Mouse (Mus musculus): ENCODE results near the gene Gm11563. TPM values are rescaled to one million over a fixed set of nuclear protein-coding genes. Genes with fewer than 3 reads are reported as not detected.
"Not testable (repeated sequence)": the region's sequence is repeated elsewhere in the genome, so short reads cannot be mapped to it uniquely, and the experiment has no call there.

The Gm11563 gene
- total RNA-seq (2021): not detected
- long read RNA-seq, experiment 1: 0 reads
- long read RNA-seq, experiment 2: 0 reads

DNA sequence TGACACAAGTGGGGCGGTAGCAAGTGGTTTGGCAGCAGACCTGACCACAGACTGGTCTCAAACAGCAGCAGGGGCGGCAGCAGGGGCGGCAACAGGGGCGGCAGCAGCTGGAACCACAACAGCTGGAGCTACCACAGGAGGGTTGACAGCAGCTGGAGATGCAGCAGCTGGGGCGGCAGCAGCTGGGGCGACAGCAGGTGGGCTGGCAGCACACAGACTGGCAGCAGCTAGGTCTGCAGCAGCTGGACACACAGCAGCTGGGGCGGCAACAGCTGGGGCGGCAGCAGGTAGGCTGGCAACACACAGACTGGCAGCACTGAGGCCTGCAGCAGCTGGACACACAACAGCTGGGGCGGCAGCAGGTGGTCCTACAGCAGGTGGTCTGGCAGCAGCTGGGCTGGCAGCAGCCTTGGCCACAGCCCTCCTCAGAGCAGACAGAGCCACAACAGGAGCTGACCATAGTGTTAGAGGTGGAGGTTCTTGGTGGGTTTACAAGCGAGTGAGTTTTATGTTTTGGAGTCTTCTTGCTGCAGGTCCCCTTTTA is at the start of gene Gm11563:
Gene Gm11563 (minus strand): TSS at position 494 of the 544 bp plus-strand sequence.
- not testable (repeated sequence) for DNase-seq (ENCODE audit: low spot score in 2 of 2)

DNA sequence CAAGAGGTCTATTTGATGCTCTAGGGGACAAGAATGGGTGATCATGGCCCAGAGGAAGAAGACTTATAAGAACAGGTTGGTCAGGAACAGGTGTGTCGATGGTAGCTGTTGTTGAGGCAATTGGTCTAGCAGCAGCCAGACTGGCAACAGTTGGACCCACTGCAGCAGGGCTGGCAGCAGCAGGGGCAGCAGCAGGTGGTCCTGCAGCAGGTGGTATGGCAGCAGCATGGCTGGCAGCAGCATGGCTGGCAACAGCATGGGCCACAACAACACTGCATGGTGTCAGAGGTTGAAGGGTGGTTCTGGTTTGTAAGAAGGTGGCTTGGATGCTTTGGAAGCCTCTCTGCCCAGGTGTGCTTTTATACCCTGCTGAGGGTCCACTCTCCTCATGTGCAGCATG is 31.7 kb upstream of the Gm11563 start, which contains the start of gene Gm14190:
Gene Gm14190 (minus strand): TSS at position 278 of the 400 bp plus-strand sequence.
- DNase-seq (ENCODE audit: low spot score in 2 of 2): no peak

DNA sequence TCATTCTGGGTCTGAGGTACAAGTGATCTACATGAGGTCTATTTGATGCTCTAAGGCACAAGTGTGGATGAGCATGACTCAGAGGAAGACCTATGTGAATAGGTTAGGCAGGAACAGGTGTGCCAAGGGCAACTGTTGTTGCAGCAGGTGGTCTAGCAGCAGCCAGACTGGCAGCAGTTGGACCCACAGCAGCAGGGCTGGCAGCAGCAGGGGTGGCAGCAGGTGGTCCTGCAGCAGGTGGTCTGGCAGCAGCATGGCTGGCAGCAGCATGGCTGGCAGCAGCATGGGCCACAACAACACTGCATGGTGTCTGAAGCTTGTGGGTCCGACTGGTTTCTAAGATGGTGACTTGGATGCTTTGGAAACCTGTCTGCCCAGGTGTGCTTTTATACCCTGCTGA is 26.5 kb upstream of the Gm11563 start:
- not testable (repeated sequence) for DNase-seq (ENCODE audit: low spot score in 2 of 2)

DNA sequence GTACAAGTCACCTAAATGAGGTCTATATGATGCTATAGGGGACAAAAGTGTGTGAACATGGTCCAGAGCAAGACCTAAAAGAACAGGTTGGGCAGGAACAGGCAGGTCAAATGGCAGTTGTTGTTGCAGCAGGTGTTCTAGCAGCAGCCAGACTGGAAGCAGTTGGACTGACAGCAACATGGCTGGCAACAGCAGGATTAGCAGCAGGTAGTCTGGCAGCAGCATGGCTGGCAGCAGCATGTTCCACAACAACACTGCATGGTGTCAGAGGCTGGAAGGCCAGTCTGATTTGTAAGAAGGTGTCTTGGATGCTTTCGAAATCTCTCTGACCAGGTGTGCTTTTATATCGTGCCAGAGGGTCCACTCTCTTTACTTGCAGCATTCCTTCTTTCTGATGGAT is 24.7 kb upstream of the Gm11563 start:
- no peak for DNase-seq (ENCODE audit: low spot score in 2 of 2)

DNA sequence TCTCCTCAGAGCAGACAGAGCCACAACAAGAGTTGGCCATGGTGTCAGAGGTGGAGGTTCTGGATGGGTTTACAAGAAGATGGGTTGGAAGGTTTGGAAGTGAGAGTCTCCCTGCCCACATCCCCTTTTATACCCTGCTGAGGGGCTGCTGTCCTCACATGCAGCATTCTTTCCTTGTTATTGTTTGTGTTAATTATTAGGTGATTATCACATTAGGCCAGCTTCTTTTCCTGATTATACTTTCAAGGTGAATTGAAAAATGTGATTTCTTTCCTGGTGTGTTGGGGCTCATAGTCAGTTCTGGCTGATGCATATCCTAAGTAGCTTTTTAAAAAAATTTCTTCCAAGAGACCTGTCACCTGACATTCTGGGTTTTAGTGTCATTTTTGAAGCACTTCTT is 7.1 kb upstream of the Gm11563 start, which contains the start of gene Krtap4-6:
Gene Krtap4-6 (minus strand): TSS at position 101 of the 400 bp plus-strand sequence.
- DNase-seq (ENCODE audit: low spot score in 2 of 2): no peak

DNA sequence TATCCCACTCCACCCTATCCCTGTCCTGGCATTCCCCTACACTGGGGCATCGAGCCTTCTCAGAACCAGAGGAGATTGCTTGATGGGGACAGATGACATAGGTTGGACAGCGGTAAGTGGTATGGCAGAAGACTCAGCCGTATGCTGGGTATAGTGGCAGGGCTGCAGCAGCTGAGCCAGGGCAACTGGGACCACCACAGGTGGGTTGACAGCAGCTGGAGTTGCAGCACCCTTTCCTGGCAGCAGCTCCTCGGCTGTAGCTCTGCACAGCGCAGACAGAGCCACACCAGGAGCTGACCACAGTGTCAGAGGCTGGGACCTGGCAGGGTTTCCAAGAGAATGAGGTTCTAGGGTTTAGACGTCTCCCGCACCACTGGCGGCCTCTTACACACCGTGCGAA is 4.0 kb upstream of the Gm11563 start:
- no peak for DNase-seq (ENCODE audit: low spot score in 2 of 2)

DNA sequence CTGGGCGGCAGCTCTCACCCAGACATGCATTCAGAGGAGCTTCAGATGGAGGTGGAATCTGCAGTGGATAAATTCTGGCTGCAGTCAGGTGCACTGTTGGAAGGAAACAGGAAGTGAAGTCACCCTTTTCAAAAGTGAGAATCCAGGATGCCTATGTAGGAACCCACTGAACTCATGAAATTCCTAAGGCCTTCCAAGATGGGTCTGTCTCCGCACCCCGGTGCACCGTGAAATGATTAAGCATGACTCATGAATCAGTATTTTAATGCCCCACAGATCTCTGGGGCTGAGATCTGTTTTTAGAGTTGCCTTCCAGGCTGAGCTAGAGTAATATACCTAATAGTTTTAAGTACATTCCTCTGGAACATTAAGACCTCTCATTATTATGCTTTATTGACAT is 496 bp upstream of the Gm11563 start:
- no peak for DNase-seq (ENCODE audit: low spot score in 2 of 2)

DNA sequence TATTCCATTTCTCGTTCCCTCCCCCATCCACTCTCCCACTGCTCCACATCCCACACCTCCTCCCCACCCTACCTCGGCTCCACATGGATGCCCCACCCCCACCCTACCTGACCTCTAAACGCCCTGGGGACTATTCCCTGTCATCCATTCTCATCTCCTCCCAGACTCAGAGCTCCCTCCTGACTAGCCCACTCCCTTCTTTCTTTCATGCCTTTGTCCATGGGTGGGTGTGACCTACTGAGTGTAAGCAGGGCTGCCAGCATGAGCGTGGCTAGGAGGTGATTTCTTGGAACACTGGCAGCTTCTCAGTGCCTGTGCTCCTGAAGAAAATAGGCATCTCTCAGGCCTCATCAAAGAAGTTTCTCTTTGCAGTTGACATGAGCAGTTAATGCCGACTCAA is 1.7 kb downstream of the Gm11563 start:
- no peak for DNase-seq (ENCODE audit: low spot score in 2 of 2)

DNA sequence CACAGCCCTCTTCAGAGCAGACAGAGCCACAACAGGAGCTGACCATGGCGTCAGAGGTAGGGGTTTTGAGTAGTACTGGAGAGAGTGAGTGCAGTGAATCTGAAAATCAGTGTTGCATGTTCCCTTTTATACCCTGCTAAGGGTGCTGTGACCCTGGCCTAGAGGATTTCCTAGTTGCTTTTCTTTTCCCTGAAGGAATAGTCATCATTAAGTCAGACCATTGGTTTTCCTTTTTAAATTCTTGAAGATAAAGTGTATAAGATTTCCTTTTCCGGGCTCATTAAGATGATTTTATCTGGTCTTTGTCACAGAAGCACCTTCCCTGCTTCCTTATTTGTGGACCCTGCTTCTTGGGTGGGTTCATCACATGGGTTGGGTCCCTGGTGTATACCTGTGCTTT is 8.6 kb downstream of the Gm11563 start, which contains the start of gene Gm11555:
Gene Gm11555 (minus strand): TSS at position 101 of the 400 bp plus-strand sequence.
- DNase-seq (ENCODE audit: low spot score in 2 of 2): no peak

DNA sequence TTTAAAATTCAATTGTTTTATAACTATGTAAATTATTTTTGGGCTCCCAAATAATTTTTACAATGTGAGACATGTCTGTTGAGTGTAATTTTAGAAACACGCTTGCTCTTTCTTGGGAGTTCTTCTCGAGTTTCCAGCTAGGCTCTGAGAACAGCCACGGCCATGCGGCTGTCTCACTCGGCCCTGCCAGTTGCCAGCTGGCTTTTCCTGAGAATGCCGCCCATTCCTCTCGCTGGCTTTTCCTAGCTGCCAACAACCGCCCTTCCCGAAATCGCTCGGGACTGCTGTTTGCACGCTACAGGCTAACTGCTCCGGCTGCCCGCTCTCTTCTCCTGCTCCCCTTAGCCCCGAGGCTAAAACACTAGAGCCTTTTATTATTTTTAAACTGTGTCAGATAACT is 12.3 kb downstream of the Gm11563 start:
- peak; percentile 11 to 41 for DNase-seq (ENCODE audit: low spot score in 2 of 2)

DNA sequence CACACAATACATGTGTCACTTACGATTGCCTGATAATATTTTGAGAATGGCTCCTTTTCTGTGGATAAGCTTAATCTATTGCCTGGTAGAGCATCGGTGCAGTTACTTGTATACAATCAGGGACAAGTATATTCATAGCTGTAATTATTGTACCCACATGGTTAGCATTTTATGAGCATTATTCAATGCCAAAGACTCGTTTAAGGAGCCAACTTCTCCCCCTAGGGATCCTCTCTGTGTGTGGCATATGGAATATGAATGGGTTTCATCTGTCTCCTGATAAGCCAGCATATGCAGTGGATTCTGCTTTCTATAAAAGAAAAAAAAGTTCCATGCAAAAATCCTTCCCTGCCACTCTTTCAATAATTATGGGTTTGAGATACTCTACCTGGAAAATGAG is 14.4 kb downstream of the Gm11563 start:
- no peak for DNase-seq (ENCODE audit: low spot score in 2 of 2)

DNA sequence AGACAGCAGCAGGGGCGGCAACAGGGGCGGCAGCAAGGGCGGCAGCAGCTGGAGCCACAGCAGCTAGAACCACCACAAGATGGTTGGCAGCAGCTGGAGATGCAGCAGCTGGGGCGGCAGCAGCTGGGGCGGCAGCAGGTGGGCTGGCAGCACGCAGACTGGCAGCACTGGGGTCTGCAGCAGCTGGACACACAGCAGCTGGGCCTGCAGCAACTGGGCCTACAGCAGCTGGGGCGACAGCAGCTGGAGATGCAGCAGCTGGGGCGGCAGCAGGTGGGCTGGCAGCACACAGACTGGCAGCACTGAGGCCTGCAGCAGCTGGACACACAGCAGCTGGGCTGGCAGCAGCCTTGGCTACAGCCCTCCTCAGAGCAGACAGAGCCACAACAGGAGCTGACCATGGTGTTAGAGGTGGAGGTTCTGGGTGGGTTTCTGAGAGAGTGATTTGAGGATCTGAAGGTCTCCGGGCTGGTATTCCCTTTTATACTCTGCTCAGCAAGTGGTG is 15.1 kb downstream of the Gm11563 start, which contains the start of gene Krtap4-7:
Gene Krtap4-7 (minus strand): TSS at position 455 of the 505 bp plus-strand sequence.
- not testable (repeated sequence) for DNase-seq (ENCODE audit: low spot score in 2 of 2)

DNA sequence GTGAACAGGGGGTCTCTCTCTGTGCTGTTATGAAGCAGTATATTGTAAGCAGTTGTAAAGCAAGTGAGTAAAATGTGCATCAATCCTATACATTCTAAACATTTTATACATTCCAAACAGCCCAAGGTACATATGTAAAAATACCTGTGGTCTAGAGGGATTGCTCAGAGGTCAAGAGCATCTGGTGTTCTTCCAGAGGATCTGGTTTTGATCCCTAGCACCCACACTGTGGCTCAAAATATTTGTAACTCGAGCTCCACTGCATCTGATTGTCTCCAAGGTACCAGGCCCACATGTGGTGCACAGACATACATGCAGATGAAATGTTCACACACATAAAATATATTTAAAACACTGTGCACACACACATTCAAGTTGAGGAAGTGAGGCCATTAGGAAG is 17.8 kb downstream of the Gm11563 start:
- DNase-seq (ENCODE audit: low spot score in 2 of 2): no peak

DNA sequence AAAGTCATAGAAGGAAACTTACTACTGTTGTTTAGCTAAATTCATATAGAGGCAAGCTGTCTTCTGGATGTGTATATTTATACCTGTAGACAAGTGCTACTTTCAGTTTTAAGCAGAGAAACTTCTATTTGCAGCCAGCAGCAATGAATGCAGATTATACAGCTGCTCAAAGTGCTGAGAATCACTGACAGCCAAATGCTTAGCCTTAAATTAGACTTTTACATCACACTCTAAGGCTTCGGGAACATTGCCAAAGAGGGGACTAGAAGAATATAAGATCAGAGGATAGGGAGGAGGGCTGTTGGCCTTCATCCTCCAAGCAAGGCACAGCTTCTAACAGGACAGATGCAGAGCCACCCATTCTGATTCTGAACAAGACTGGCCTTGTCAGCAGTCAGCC is 21.7 kb downstream of the Gm11563 start:
- DNase-seq (ENCODE audit: low spot score in 2 of 2): no peak

DNA sequence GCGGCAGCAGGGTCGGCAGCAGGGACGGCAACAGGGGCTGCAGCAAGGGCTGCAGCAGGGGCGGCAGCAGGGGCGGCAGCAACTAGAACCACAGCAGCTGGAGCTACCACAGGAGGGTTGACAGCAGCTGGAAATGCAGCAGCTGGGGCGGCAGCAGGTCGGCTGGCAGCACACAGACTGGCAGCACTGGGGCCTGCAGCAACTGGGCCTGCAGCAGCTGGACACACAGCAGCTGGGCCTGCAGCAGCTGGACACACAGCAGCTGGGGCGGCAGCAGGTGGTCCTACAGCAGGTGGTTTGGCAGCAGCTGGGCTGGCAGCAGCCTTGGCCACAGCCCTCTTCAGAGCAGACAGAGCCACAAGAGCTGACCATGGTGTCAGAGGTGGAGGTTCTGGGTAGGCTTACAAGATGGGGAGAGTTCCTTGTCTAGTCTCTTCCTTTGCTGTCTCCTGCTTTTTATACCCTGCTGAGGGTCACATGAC is 24.1 kb downstream of the Gm11563 start, which contains the start of gene Krtap4-2:
Gene Krtap4-2 (minus strand): TSS at position 432 of the 482 bp plus-strand sequence.
- DNase-seq (ENCODE audit: low spot score in 2 of 2): no peak

DNA sequence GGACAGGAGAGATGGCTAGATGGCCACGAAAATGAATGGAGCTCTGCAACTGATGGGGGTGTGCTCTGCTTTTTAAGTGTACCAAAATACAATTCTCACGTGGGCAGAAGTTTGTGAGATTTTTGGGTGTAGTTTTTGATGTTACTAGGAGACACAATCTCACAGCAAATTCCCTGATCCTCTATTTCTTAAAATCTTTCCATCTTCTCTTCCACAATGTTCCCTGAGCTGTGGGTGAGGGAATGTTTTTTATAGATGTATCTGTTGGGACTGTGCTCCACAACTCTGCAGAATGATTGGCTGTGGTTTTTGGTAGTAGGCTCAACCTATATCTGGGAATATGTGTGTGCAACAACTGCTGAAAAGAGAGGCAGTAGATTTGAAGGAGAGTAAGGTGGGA is 25.5 kb downstream of the Gm11563 start:
- peak in 1 of 2 experiments; percentile 29 for DNase-seq (ENCODE audit: low spot score in 2 of 2)

DNA sequence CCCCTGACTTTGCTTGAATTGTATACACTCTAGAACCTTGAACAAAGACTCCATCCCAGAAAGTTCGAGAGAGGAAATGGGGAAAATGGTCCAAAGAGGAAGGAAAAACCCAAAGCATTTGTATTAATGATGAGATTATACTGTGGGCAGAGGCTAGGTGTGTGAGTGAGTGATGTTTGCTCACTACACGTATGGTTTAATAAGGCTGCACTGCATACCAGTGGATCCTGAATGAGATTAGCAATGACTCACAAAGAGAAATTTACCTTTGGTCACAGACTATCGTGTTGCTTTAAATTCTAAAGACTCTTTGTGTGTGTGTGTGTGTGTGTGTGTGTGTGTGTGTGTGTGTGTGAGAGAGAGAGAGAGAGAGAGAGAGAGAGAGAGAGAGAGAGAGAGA is 27.9 kb downstream of the Gm11563 start:
- no peak for DNase-seq (ENCODE audit: low spot score in 2 of 2)

DNA sequence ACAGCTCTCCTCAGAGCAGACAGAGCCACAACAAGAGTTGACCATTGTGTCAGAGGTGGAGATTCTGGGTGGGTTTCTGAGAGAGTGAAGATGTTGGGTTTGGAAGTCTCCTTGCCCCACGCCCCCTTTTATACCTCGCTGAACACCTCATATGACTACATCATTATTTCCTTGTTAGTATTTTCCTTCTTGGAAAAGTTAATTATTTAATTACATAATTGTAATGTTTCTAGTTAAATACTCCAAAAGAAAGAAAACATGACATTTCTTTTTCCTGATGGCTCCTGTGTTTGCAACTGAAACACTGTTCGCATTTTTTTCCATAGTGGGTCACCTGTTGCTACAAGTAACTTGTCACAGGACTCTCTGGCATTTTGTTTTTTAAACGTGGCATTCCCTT is 30.6 kb downstream of the Gm11563 start, which contains the start of gene Krtap4-1:
Gene Krtap4-1 (minus strand): TSS at position 101 of the 400 bp plus-strand sequence.
- DNase-seq (ENCODE audit: low spot score in 2 of 2): no peak

DNA sequence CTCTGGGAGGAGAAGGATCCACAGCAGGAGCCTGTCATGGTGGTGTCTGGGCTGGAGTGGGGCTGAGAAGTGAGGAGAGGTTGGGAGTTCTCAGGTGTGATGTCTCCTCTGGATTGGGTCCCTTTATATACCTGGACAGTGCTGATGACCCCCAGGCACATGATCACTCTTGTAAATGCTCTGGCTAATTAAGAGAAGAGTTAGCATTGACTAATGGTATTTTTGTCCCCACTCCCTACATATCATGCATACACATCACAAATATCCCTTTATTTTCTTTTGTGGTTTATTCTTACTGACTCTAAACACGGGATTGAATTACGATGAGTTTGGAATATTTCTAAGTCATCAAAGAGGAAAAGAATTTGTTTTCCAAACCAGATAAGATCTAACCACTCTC is 38.4 kb downstream of the Gm11563 start, which contains the start of gene Gm11562:
Gene Gm11562 (minus strand): TSS at position 101 of the 400 bp plus-strand sequence.
- DNase-seq (ENCODE audit: low spot score in 2 of 2): no peak

DNA sequence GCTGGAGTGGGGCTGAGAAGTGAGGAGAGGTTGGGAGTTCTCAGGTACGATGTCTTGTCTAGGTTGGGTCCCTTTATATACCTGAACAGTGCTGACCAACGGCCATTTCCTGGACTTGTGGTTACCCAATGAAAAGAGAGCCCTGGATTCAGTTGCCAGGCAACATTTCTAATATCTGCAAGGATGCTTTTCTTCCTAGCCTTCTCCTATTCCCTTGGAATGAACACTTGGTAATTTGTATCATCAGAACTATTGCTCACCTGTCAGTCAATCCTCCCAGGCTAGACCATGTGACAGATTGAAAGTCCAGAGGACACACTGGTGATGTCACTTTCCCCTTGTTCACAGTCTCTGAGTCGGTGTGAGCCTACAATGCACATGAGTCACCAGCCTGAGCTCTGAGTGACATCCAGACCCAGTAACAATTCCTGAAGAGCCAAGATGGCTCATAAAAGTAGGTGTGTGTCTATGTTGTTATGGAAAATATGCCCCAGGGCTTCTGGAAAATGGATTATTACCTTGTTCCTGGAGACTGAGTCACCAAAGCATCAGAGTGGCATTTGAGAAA is 43.9 kb downstream of the Gm11563 start, which contains the start of gene Krtap2-4:
Gene Krtap2-4 (minus strand): TSS at position 51 of the 568 bp plus-strand sequence.
- no peak for DNase-seq (ENCODE audit: low spot score in 2 of 2)

DNA sequence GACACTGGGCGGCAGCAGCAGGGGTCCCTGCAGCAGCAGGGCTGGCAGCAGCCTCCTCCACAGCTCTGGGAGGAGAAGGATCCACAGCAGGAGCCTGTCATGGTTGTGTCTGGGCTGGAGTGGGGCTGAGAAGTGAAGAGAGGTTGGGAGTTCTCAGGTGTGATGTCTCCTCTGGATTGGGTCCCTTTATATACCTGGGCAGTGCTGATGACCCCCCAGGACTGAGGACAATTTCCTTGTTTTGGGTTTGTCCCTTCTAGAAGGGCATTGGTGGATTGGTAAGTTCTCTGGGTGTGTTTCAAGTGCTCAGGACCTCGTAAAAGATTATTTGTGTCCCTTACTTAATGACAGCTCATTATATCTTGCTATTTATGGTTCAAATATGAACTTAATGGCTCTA is 48.7 kb downstream of the Gm11563 start, which contains the start of gene Gm11937:
Gene Gm11937 (minus strand): TSS at position 101 of the 400 bp plus-strand sequence.
- not testable (repeated sequence) for DNase-seq (ENCODE audit: low spot score in 2 of 2)

DNA sequence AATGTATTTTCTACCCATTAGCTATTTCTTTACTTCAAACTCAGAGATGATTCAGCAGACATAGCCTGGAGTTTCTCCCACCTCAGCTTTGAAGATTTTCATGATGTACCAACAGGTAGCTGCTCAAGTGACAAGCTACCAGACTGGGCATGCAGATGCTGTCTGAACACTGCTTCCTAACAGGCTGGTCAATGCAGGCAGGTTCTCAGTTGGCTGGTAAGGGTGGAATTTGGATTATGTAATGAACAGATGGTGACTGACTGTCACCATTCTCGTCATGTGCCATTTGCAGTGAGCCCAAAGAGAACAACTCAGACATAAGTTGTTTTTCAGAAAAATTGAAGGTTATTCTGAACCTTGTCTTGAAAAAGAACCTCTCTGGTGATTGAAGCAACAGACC is 49.6 kb downstream of the Gm11563 start:
- DNase-seq (ENCODE audit: low spot score in 2 of 2): peak; percentile 25 to 46

All from left cerebral cortex, adult 18-20 months (tissue).